Mouse (Mus musculus): ENCODE results near the gene Hoxb7. TPM values are rescaled to one million over a fixed set of nuclear protein-coding genes. Genes with fewer than 3 reads are reported as not detected.

Hoxb7 gene
- polyA plus RNA-seq, 1 experiment = not detected

- TF ChIP-seq GATA1 (IDR thresholded peaks at IDR 0.05; ENCODE audit: low read length) = no peak
Observed at GRCm38 (mm10) chr11:96278773-96279172, 7.7 kb upstream of the Hoxb7 start.

GRCm38 (mm10) chr11:96279421-96280233, 6.8 kb upstream of the Hoxb7 start:
- TF ChIP-seq GATA1 (IDR thresholded peaks at IDR 0.05; ENCODE audit: low read length) = no peak

DNA sequence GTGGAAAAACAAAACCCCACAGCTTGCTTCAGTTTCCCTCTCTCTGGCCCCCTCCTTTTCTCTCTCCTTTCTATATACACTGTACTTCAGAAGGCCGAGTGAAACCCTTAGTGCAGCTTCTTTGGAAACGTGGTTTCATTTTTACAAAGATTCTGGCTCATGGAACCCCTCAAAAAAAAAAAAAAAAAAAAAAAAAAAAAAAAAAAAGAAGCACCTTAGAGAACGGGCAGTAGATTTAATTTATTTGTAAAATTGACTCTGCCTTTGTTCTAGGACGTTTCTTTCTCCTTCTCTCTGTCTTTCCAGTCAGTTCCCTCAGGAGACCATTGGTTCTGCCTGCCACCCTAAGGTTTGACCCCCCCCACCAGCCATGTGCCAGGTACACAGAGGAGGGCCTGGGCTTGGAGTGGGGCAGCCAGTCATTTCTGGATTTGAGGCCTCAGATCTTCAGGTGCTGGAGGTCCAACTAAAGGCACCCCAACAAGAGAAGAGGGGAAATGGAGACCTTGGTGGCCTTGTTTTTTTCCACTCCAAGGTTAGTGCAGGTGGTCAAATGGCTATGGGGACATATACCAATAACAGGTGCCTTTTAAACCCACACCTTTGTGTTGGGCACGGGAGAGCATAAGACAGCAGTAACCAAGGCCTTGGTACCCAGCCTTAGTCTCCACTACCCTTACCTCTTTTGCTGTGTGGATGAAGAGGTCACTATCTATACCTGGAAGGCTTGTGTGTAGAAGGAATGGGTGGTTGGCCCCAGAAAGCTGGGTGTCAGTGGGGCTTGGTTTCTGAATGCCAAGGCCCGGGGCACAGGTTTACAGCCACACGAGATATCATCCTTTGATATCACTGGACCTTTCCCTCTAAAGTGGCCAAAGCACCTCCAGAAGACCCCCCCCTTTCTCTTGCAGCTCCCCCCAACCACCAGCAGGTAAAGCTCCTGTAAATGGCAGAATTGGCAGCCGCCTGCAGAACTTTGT, 5.7 kb upstream of the Hoxb7 start:
- TF ChIP-seq GATA1 (IDR thresholded peaks at IDR 0.05; ENCODE audit: low read length) = no peak

DNA sequence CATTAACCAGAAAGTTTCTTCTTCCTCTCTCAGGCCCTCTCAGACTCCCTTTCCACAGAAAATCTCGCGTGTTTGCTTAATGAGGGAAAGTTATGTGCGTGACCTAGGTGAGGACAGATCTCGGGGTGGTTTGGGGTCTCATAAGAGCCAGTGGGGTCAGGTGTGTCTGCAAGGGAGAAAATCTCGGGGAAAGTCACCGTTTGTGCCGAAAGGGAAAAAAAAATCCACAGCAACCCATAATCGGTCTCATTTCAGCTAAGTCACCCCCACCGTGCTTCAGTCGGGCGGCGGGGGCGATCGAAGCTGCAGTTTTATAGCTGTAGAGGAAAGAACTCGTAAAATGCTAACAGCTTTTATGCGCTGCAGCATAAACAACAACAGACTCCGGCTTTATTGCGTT, 5.0 kb upstream of the Hoxb7 start:
- TF ChIP-seq GATA1 (IDR thresholded peaks at IDR 0.05; ENCODE audit: low read length) = no peak

- no peak for TF ChIP-seq GATA1 (IDR thresholded peaks at IDR 0.05; ENCODE audit: low read length)
Observed at GRCm38 (mm10) chr11:96281855-96282570, 4.4 kb upstream of the Hoxb7 start, which contains the start of gene Hoxb8. Hoxb8 (plus strand) TSS chr11:96281905.

- no peak for TF ChIP-seq GATA1 (IDR thresholded peaks at IDR 0.05; ENCODE audit: low read length)
Observed at GRCm38 (mm10) chr11:96282795-96283430, 3.5 kb upstream of the Hoxb7 start.

DNA sequence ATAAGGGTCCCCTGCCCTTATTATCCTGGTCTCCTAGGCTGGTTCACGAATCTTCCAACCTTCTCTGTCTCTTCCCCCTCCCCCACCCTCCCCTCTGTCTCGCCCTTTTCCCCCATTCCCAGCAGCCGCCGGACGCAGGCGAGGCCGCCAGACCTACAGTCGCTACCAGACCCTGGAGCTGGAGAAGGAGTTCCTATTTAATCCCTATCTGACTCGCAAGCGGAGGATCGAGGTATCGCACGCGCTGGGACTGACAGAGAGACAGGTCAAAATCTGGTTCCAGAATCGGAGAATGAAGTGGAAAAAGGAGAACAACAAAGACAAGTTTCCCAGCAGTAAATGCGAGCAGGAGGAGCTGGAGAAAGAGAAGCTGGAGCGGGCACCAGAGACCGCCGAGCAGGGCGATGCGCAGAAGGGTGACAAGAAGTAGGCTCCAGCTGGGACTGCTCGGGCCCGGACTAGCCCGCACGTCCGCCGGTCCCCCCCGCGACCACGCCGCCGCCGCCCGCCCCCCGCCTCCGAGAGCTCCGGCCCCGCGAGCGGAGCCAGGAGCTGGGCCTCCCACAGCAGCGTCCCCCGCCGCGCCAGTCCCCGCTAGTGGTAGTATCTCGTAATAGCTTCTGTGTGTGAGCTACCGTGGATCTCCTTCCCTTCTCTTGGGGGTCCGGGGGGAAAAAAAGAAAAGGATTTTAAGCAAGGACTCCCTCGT, 2.2 kb upstream of the Hoxb7 start:
- TF ChIP-seq GATA1 (IDR thresholded peaks at IDR 0.05; ENCODE audit: low read length) = no peak

DNA sequence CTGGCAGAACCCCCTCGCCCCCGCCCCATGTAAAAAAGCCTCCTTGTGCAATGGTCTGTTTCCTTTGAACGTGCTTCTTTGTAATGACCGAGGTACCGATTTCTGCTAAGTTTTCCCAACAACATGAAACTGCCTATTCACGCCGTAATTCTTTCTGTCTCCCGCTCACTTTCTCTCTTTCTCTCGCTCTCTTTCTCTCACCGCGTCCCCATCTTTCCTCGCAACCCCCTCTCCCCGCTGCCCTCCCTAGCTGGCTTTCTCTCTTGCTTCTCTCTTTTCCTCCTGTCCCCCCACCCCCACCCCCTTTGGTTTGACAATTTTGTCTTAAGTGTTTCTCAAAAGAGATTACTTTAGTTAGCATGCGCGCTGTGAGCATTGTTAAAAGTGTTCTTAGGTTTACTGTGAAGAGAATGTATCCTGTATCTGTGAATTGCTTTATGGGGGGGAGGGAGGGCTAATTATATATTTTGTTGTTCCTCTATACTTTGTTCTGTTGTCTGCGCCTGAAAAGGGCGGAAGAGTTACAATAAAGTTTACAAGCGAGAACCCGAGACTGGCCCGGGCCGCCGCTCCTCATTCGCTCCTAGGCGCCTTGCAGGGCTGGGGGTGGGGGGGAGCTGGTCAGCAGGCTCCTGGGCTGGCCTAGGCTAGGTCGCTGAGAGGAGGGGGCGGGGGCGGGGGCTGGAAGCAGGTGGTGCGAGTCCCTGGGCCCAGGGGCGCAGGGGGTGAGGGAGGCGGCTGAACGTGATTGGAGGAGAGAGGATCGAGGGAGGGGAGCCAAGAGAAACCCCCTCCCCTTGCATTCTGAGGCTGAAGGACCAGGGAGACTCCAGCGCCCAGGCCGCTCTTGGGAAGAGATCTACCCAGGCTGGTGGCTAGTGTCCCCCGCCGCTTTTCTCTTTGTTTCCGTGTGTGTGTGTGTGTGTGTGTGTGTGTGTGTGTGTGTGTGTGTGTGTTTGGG, 1.4 kb upstream of the Hoxb7 start:
- TF ChIP-seq GATA1 (IDR thresholded peaks at IDR 0.05; ENCODE audit: low read length) = no peak

DNA sequence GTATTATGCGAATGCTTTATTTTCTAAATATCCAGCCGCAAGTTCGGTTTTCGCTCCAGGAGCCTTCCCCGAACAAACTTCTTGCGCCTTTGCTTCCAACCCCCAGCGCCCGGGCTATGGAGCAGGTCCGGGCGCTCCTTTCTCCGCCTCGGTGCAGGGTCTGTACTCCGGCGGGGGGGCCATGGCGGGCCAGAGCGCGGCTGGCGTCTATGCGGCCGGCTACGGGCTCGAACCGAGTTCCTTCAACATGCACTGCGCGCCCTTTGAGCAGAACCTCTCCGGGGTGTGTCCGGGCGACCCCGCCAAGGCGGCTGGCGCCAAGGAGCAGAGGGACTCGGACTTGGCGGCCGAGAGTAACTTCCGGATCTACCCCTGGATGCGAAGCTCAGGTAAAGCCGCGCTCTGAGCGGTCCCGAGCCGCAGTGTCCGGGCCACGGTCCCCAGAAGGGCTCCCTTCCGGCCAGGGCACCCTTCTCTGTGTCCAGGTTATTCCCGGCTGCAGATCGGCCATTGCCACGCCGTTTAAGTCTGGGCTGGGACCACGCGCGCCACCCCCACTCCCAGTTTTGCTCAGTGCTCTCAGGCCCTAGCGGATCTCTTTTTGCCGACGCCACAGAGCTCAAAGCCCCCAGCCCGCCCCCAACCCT, 439 bp downstream of the Hoxb7 start:
- no peak for TF ChIP-seq GATA1 (IDR thresholded peaks at IDR 0.05; ENCODE audit: low read length)

- no peak for TF ChIP-seq GATA1 (IDR thresholded peaks at IDR 0.05; ENCODE audit: low read length)
Observed at GRCm38 (mm10) chr11:96287411-96287810, 988 bp downstream of the Hoxb7 start.

DNA sequence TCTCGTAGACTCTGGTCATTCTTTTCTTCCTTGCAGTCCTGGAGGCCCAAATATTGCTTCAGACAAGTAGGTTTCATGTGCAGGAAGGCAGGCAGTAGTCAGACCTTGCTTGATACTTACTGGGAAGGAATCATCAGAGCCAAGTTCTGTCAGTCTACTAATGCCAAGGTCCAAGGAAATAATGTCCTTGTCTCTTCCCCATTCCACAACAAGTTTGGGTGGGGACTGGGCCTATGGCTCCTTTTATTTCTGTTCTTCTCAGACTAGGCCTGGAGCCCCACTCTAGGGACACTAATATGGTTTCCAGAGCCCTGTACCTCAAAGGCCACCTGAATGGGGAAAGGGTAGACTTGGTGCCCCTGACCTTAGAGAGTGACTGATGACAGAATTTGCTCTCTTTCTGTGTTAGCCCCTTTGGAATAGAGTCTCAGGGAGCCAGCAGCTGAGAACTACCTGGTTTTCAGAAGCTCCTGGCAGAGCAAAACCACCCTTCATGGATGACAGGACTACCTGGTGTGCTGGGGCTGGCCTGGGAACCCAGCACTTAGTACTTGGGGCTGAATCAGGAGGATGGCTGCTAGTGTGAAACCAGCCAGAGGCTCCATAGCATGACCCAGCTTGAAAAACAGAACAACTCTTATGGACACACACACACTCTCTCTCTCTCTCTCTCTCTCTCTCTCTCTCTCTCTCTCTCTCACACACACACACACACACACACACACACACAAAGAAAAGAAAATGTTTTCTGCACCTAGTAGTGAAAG, 2.2 kb downstream of the Hoxb7 start:
- TF ChIP-seq GATA1 (IDR thresholded peaks at IDR 0.05; ENCODE audit: low read length) = no peak

DNA sequence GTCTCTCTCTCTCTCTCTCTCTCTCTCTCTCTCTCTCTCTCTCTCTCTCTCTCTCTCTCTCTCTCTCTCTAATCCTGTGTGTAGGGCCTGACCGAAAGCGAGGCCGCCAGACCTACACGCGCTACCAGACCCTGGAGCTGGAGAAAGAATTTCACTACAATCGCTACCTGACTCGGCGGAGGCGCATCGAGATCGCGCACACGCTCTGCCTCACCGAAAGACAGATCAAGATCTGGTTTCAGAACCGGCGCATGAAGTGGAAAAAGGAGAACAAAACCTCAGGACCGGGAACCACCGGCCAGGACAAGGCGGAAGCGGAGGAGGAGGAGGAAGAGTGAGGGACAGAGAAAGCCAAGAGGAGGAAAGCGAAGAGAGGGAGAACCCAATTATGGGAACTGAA, 2.9 kb downstream of the Hoxb7 start:
- TF ChIP-seq GATA1 (IDR thresholded peaks at IDR 0.05; ENCODE audit: low read length) = no peak
